Mouse (Mus musculus) left cerebral cortex, adult 9 months (tissue): ENCODE measurements around the gene Rsph6a.
A peak's percentile ranks its signal among the peaks of the same experiment; 100 is the strongest.

ENCODE experiments used
- DNase-seq, 2 experiments: peaks; one replicate each; pipeline ENCODE4 v3.0.0; 2022; ENCODE audit warnings: low spot score in 2 of 2

Gene Rsph6a

GRCm38 (mm10) chr7:19078732-19079131 is 24.2 kb downstream of the Rsph6a start:
- DNase-seq, result no peak

- no peak for DNase-seq
These were observed 26.0 kb downstream of the Rsph6a start for GRCm38 (mm10) chr7:19080451-19080950.

GRCm38 (mm10) chr7:19082171-19082570 is 27.7 kb downstream of the Rsph6a start:
- no peak for DNase-seq

- no peak for DNase-seq
These were observed 28.6 kb downstream of the Rsph6a start for GRCm38 (mm10) chr7:19083096-19083495.

- no peak for DNase-seq
These were observed 29.2 kb downstream of the Rsph6a start, which contains the start of gene Dmpk for GRCm38 (mm10) chr7:19083701-19084100. Dmpk (plus strand) TSS chr7:19083849.

- DNase-seq, result no peak
These were observed 29.8 kb downstream of the Rsph6a start for GRCm38 (mm10) chr7:19084277-19084771.

- DNase-seq, result no peak
These were observed 30.5 kb downstream of the Rsph6a start for GRCm38 (mm10) chr7:19084921-19085473.

GRCm38 (mm10) chr7:19085495-19085894 is 31.0 kb downstream of the Rsph6a start:
- no peak for DNase-seq

GRCm38 (mm10) chr7:19086042-19086441 is 31.6 kb downstream of the Rsph6a start:
- no peak for DNase-seq

GRCm38 (mm10) chr7:19086760-19087159 is 32.3 kb downstream of the Rsph6a start:
- no peak for DNase-seq

GRCm38 (mm10) chr7:19088813-19089212 is 34.3 kb downstream of the Rsph6a start:
- DNase-seq, result peak in 1 of 2 experiments; percentile 50

GRCm38 (mm10) chr7:19091913-19092312 is 37.4 kb downstream of the Rsph6a start:
- no peak for DNase-seq

GRCm38 (mm10) chr7:19092381-19093173 is 38.1 kb downstream of the Rsph6a start:
- DNase-seq, result no peak

GRCm38 (mm10) chr7:19093174-19093521 is 38.7 kb downstream of the Rsph6a start:
- peak in 1 of 2 experiments; percentile 65 for DNase-seq

- DNase-seq, result peak; percentile 59 to 76
These were observed 39.3 kb downstream of the Rsph6a start for GRCm38 (mm10) chr7:19093537-19094385.

- no peak for DNase-seq
These were observed 40.0 kb downstream of the Rsph6a start, which contains the start of gene Six5 for GRCm38 (mm10) chr7:19094471-19094825. Six5 (plus strand) TSS chr7:19094594.

GRCm38 (mm10) chr7:19094826-19095750 is 40.6 kb downstream of the Rsph6a start:
- DNase-seq, result no peak

- DNase-seq, result no peak
These were observed 41.2 kb downstream of the Rsph6a start for GRCm38 (mm10) chr7:19095751-19096110.

GRCm38 (mm10) chr7:19096421-19096976 is 42.0 kb downstream of the Rsph6a start:
- no peak for DNase-seq

GRCm38 (mm10) chr7:19097217-19097616 is 42.7 kb downstream of the Rsph6a start:
- DNase-seq, result no peak

- DNase-seq, result no peak
These were observed 43.4 kb downstream of the Rsph6a start for GRCm38 (mm10) chr7:19097863-19098262.
